In genomic region chr11:58262336-58262735, GRCm38 (mm10) we compare ENCODE assay signal across 39 mouse cellular contexts. TPM values are rescaled to one million over a fixed set of nuclear protein-coding genes. Genes with fewer than 3 reads are reported as not detected.
"Had no signal": no experiment of that assay in that cellular context is flagged by ENCODE, and none has a peak within 500 bp of the region (broad histone marks: within the 10 kb centered on the region; RNA-seq: fewer than 3 reads in every experiment).

No protein-coding gene starts in this region.

- H3K27me3 ChIP-seq: heart, embryonic 13.5 days; heart, embryonic 15.5 days; hindbrain, embryonic 12.5 days; hindbrain, embryonic 13.5 days; hindbrain, embryonic 15.5 days; intestine, embryonic 15.5 days; kidney, embryonic 15.5 days had no signal

- H3K36me3 ChIP-seq: heart, embryonic 13.5 days; heart, embryonic 15.5 days; hindbrain, embryonic 10.5 days; hindbrain, embryonic 12.5 days; hindbrain, embryonic 13.5 days; hindbrain, embryonic 15.5 days; intestine, embryonic 15.5 days; kidney, embryonic 15.5 days had no signal

- H3K27ac ChIP-seq: heart, embryonic 13.5 days; heart, embryonic 15.5 days; hindbrain, embryonic 10.5 days; hindbrain, embryonic 12.5 days; hindbrain, embryonic 13.5 days; hindbrain, embryonic 14.5 days; hindbrain, embryonic 15.5 days; hindbrain, postnatal 0 days; intestine, embryonic 15.5 days; kidney, embryonic 15.5 days; kidney, postnatal 0 days; layer of hippocampus, adult 2 months; left cerebral cortex, adult 2 months had no signal

- DNase-seq: heart, postnatal 10 days; heart, postnatal 14 days; heart, postnatal 36 days; heart, postnatal 4 days; kidney, adult 11 months; kidney, adult 18-20 months; kidney, adult 2 months; kidney, adult 8-10 months; kidney, adult 9 months; kidney, postnatal 10 days; kidney, postnatal 14 days; kidney, postnatal 25 days; kidney, postnatal 36 days; kidney, postnatal 4 days; layer of hippocampus, adult 9-11 months; layer of hippocampus, postnatal 36 days had no signal

- H3K4me1 ChIP-seq: heart, embryonic 13.5 days; heart, embryonic 15.5 days; hindbrain, embryonic 10.5 days; hindbrain, embryonic 12.5 days; hindbrain, embryonic 13.5 days; hindbrain, embryonic 15.5 days; intestine, embryonic 15.5 days; kidney, embryonic 15.5 days had no signal

- ATAC-seq: hindbrain, embryonic 16.5 days; hindbrain, postnatal 0 days; inflammation-experienced regulatory T-cells, adult 6 months; intestine, embryonic 15.5 days; intestine, embryonic 16.5 days; intestine, postnatal 0 days had no signal

- H3K4me3 ChIP-seq: heart, embryonic 13.5 days; heart, embryonic 15.5 days; hindbrain, embryonic 10.5 days; hindbrain, embryonic 12.5 days; hindbrain, embryonic 13.5 days; hindbrain, embryonic 15.5 days; intestine, embryonic 15.5 days; kidney, embryonic 15.5 days; layer of hippocampus, adult 2 months; left cerebral cortex, adult 2 months had no signal

- H3K9me3 ChIP-seq: heart, embryonic 13.5 days; heart, embryonic 15.5 days; hindbrain, embryonic 10.5 days; hindbrain, embryonic 12.5 days; hindbrain, embryonic 13.5 days; hindbrain, embryonic 15.5 days; intestine, embryonic 15.5 days; kidney, embryonic 15.5 days had no signal

- H3K9ac ChIP-seq: heart, embryonic 13.5 days; heart, embryonic 15.5 days; hindbrain, embryonic 12.5 days; hindbrain, embryonic 13.5 days; hindbrain, embryonic 14.5 days; hindbrain, embryonic 15.5 days; intestine, embryonic 15.5 days; kidney, embryonic 15.5 days had no signal

- H3K4me2 ChIP-seq: heart, embryonic 13.5 days; heart, embryonic 15.5 days; hindbrain, embryonic 12.5 days; hindbrain, embryonic 13.5 days; hindbrain, embryonic 14.5 days; hindbrain, embryonic 15.5 days; intestine, embryonic 15.5 days; kidney, embryonic 15.5 days had no signal

RNA-seq across cellular contexts. Expression of gene 4930438A08Rik, which starts 12.3 kb away (rescaled TPM):
- polyA plus RNA-seq: heart, embryonic 13.5 days; heart, embryonic 14.5 days; heart, embryonic 15.5 days; heart, postnatal 0 days; hindbrain, embryonic 11.5 days; hindbrain, embryonic 14.5 days; hindbrain, embryonic 15.5 days; hindbrain, postnatal 0 days; inflammation-experienced regulatory T-cells, adult 6 months; intestine, embryonic 14.5 days; intestine, embryonic 15.5 days; intestine, embryonic 16.5 days; intestine, postnatal 0 days; kidney, adult 2 months; kidney, embryonic 14.5 days; kidney, embryonic 15.5 days; kidney, embryonic 16.5 days had no signal
